Mouse (Mus musculus): Measurements from ENCODE around the gene Iqcn. TPM values are rescaled to one million over a fixed set of nuclear protein-coding genes. Genes with fewer than 3 reads are reported as not detected.

The Iqcn gene
- polyA plus RNA-seq, 1 experiment from 2014 or later = not detected

GRCm38 (mm10) chr8:70725792-70726447 is 22.7 kb downstream of the Iqcn start:
- 28% methylated on average over 14 of the region's 14 CpGs for WGBS
- Histone ChIP-seq H3K4me3 (replicated peaks) (no peak overlapping the region), H3K27ac (no peak overlapping the region), H3K27me3 (replicated peaks) (peaks cover 21% of the 10 kb centered on the region), H3K36me3 (no peaks in the 10 kb centered on the region), H3K9ac (no peak overlapping the region), H3K4me1 (replicated peaks) (peaks cover 11% of the 10 kb centered on the region; the same call in 1 of the 2 replicates), H3K4me2 (replicated peaks) (no peak overlapping the region), H3K9me3 (no peaks in the 10 kb centered on the region)
- ATAC-seq = no peak

DNA sequence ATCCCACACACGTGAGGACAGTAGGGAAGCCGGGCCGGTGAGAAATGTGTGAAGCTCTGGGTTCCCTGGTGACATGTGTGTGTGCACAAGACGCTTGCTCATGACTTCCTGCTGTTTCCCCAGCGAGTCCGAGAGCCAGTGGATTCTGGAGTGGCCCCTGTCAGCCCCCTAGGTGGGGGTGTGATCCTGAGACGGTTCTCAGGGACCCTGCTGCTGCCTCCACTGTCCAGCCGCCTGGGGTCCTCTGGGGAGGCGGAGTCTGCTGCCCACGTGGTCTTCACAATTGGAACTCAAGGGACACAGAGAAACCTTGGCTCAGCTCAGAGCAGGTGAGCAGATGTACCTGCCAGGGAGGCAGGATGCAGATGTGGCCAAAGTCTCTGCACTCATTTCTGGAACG is 23.5 kb downstream of the Iqcn start:
- peaks cover 21% of the 10 kb centered on the region for H3K27me3 ChIP-seq (replicated peaks)
- H3K36me3 ChIP-seq = no peaks in the 10 kb centered on the region
- ATAC-seq = no peak
- 52% methylated on average over 11 of the region's 11 CpGs for WGBS
- no peak overlapping the region for H3K27ac ChIP-seq
- H3K4me2 ChIP-seq (replicated peaks) = no peak overlapping the region
- H3K9ac ChIP-seq = no peak overlapping the region
- no peak overlapping the region for H3K4me3 ChIP-seq (replicated peaks)
- H3K9me3 ChIP-seq = no peaks in the 10 kb centered on the region
- H3K4me1 ChIP-seq (replicated peaks) = peaks cover 11% of the 10 kb centered on the region; the same call in 1 of the 2 replicates

DNA sequence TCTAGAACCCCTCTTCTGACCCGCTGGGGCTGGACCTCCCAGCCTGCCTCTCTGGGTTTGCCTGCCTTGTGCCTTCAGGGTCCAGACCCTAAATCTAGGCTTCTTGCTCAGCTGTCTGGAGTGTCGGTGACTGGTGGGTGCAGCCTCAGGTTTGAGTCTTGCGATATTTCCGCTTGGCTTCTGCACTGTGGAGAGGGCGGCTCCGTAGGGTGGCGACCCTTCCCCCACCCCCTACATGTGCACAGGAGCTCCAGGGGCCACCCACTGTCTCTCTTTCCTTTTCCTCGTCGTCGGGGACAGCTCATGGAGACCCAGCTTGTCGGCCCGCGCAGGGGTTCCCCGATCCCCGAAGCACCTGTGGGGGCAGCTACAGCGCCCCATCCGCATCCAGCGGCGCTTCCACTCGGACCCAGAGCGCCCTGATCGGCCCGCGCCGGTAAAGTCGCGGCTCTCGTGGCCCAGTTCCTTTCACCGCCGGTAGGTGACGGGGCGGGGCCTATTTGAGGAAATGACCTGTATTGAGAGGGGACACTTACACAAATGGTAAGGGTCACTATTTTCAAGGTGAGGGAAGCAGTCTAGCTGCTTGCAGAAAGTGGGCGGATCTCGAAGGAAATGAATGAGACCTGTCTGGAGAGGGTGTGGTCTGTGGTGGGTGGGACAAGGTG is 26.7 kb downstream of the Iqcn start:
- Histone ChIP-seq H3K4me2 (replicated peaks) (peak overlapping the region; percentile 74), H3K4me3 (replicated peaks) (peak overlapping the region; percentile 38), H3K36me3 (no peaks in the 10 kb centered on the region), H3K9me3 (no peaks in the 10 kb centered on the region), H3K27ac (no peak overlapping the region), H3K27me3 (replicated peaks) (peaks cover 21% of the 10 kb centered on the region), H3K9ac (peak overlapping the region; percentile 50), H3K4me1 (replicated peaks) (peaks cover 8% of the 10 kb centered on the region; the same call in 1 of the 2 replicates)
- WGBS = 2% methylated on average over 34 of the region's 34 CpGs
- ATAC-seq = peak; percentile 62

- H3K4me3 ChIP-seq (replicated peaks) = no peak overlapping the region
- H3K4me2 ChIP-seq (replicated peaks) = no peak overlapping the region
- H3K9ac ChIP-seq = no peak overlapping the region
- H3K36me3 ChIP-seq = no peaks in the 10 kb centered on the region
- ATAC-seq = no peak
- WGBS = 85% methylated on average over 4 of the region's 4 CpGs
- peaks cover 8% of the 10 kb centered on the region; the same call in 1 of the 2 replicates for H3K4me1 ChIP-seq (replicated peaks)
- H3K9me3 ChIP-seq = no peaks in the 10 kb centered on the region
- H3K27ac ChIP-seq = no peak overlapping the region
- peaks cover 20% of the 10 kb centered on the region for H3K27me3 ChIP-seq (replicated peaks)
Measured at GRCm38 (mm10) chr8:70730956-70731355, 27.7 kb downstream of the Iqcn start.

DNA sequence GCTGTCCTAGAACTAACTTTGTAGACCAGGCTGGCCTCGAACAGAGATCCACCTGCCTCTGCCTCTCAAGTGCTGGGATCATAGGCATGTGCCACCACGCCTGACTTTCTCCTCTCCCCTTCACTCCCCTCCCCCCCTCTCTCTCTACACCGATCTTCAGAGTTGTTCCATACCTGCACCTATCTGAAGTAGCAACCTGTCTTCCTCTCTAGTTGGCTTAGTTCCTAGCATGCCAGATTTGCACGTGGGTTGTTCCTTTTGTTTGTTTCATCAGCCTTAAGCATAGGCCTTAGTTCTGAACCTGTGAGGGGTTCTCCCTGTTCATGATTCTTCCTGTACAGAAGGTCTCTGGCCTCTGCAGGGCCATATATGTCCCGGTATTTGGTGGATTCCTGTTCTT is 34.4 kb downstream of the Iqcn start:
- Histone ChIP-seq H3K36me3 (no peaks in the 10 kb centered on the region), H3K4me1 (replicated peaks) (0 out of 2 replicates have a peak, but pooled peaks cover 3% of the 10 kb centered on the region), H3K9ac (no peak overlapping the region), H3K27ac (no peak overlapping the region), H3K9me3 (no peaks in the 10 kb centered on the region), H3K4me2 (replicated peaks) (no peak overlapping the region), H3K27me3 (replicated peaks) (peaks cover 18% of the 10 kb centered on the region), H3K4me3 (replicated peaks) (no peak overlapping the region)
- no peak for ATAC-seq
- 64% methylated on average over 5 of the region's 5 CpGs for WGBS

GRCm38 (mm10) chr8:70738211-70738610 is 35.0 kb downstream of the Iqcn start:
- Histone ChIP-seq H3K4me3 (replicated peaks) (no peak overlapping the region), H3K4me1 (replicated peaks) (peaks cover 8% of the 10 kb centered on the region), H3K27ac (no peak overlapping the region), H3K27me3 (replicated peaks) (peaks cover 23% of the 10 kb centered on the region), H3K36me3 (no peaks in the 10 kb centered on the region), H3K9me3 (no peaks in the 10 kb centered on the region), H3K9ac (no peak overlapping the region), H3K4me2 (replicated peaks) (no peak overlapping the region)
- ATAC-seq = no peak
- 64% methylated on average over 3 of the region's 3 CpGs for WGBS

DNA sequence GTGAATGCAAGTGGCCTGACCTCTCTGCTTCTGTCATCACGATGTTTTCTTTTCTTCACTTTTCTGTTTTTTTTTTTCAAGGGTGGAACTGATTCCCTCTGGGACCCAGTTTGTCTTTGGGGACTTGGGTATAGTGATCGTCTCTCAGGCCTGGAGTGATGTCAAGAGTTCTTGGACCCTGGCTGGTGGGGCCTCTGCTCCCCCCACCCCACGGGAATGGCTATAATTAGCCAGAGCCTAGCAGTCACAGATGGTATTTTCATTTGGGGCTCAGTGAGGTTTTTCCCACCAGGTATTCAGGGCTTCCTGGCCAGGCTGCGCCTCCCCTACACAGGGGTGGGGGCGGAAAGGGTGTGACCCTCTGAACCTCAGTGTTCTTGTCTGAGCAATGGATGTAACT is 38.4 kb downstream of the Iqcn start:
- H3K27me3 ChIP-seq (replicated peaks) = peaks cover 56% of the 10 kb centered on the region
- no peak overlapping the region for H3K4me3 ChIP-seq (replicated peaks)
- no peak overlapping the region for H3K27ac ChIP-seq
- peaks cover 17% of the 10 kb centered on the region for H3K4me1 ChIP-seq (replicated peaks)
- H3K4me2 ChIP-seq (replicated peaks) = no peak overlapping the region
- no peaks in the 10 kb centered on the region for H3K36me3 ChIP-seq
- H3K9ac ChIP-seq = no peak overlapping the region
- no peak for ATAC-seq
- H3K9me3 ChIP-seq = no peaks in the 10 kb centered on the region
- WGBS = 54% methylated on average over 5 of the region's 5 CpGs

- H3K4me3 ChIP-seq (replicated peaks) = no peak overlapping the region
- no peak overlapping the region for H3K4me2 ChIP-seq (replicated peaks)
- peaks cover 17% of the 10 kb centered on the region for H3K4me1 ChIP-seq (replicated peaks)
- H3K9me3 ChIP-seq = no peaks in the 10 kb centered on the region
- WGBS = 44% methylated on average over 11 of the region's 11 CpGs
- no peak overlapping the region for H3K9ac ChIP-seq
- H3K27me3 ChIP-seq (replicated peaks) = peaks cover 60% of the 10 kb centered on the region
- H3K27ac ChIP-seq = no peak overlapping the region
- no peak for ATAC-seq
- no peaks in the 10 kb centered on the region for H3K36me3 ChIP-seq
Measured at GRCm38 (mm10) chr8:70742176-70742575, 38.9 kb downstream of the Iqcn start.

GRCm38 (mm10) chr8:70742981-70743655 is 39.9 kb downstream of the Iqcn start:
- ATAC-seq = 0 out of 2 replicates have a peak, but pooled peaks have one; percentile 12

DNA sequence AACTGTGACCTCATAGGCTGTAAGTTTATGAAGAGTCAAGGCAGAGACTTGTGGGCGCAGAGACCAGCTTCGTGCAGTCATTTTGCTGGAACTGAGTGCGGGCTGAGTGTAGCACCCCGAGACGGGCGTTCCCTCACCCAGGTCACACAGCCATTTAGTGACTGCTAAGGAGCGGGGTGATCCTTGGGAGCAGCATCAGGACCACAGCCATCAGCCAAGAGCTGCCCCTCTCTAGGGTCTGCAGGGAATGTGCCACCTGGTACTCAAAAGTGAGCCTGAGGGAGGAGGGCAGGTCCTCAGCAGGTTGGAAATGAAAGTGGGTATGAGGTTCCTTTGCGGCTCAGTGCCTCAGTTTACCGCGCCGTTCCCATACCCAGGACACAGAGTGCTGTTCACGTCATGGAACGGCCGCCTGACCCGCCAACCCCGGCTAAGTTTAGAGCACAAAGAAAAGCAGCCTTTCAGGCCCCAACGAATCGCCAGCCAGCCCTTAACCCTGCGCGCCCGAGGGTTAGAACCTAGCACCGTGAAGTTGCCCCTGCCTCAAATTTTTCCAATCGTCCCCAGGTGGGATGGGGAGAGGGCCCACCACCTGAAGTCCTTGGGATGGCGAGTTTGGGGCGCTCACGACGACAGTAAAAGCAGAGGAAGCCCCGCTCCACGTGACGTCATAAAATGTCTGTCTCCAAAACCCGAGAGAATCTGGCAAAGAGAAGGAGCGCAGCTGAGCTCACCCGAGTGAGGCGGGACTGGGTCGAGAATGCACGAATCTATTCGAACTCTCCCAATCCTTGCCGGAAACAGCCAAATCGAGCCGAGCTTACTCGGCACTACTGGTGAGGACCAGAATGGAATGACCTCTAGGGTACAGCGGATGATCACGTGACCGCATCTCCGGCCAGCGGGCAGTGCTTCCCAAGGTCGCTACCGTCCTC is 40.7 kb downstream of the Iqcn start:
- ATAC-seq = 0 out of 2 replicates have a peak, but pooled peaks have one; percentile 11
- Histone ChIP-seq H3K27ac (no peak overlapping the region), H3K27me3 (replicated peaks) (peaks cover 72% of the 10 kb centered on the region), H3K9me3 (no peaks in the 10 kb centered on the region), H3K4me1 (replicated peaks) (peaks cover 17% of the 10 kb centered on the region), H3K4me3 (replicated peaks) (peak overlapping the region; percentile 15), H3K4me2 (replicated peaks) (peak overlapping the region; percentile 59), H3K36me3 (no peaks in the 10 kb centered on the region), H3K9ac (0 out of 2 replicates have a peak overlapping the region, but pooled peaks have one; percentile 18)
- 8% methylated on average over 48 of the region's 48 CpGs for whole genome bisulfite sequencing

More at GRCm38 (mm10) chr8:70742981-70743655, 39.9 kb downstream of the Iqcn start:
- H3K9me3 ChIP-seq = no peaks in the 10 kb centered on the region
- H3K27ac ChIP-seq = no peak overlapping the region
- no peaks in the 10 kb centered on the region for H3K36me3 ChIP-seq
- 6% methylated on average over 38 of the region's 38 CpGs for WGBS
- H3K4me2 ChIP-seq (replicated peaks) = peak overlapping the region; percentile 59
- peak overlapping the region; percentile 7; the same call in 1 of the 2 replicates for H3K4me3 ChIP-seq (replicated peaks)
- peaks cover 68% of the 10 kb centered on the region for H3K27me3 ChIP-seq (replicated peaks)
- 0 out of 2 replicates have a peak overlapping the region, but pooled peaks have one; percentile 10 for H3K9ac ChIP-seq
- H3K4me1 ChIP-seq (replicated peaks) = peaks cover 17% of the 10 kb centered on the region

DNA sequence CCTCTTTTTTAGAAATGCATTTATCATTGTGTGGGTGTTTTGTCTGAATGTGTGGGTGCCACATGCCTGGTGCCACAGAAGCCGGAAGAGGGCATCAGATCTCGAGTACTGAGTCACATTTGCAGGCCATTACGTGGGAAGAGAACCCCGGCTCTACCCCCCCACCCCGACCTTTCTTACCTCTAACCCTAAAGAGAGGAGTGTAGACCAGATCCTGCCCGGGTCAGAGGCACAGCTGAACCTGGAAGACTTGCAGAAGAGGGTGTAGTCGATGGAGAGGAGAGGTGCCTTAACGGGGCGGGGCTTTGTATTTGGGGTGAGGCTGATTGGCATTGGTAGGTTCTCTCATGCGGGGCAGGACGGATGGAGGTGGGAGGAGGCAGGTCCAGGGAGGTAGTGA is 41.5 kb downstream of the Iqcn start:
- H3K4me3 ChIP-seq (replicated peaks) = no peak overlapping the region
- no peak for ATAC-seq
- H3K9me3 ChIP-seq = no peaks in the 10 kb centered on the region
- no peak overlapping the region for H3K27ac ChIP-seq
- H3K4me2 ChIP-seq (replicated peaks) = peak overlapping the region; percentile 59; the same call in 1 of the 2 replicates
- H3K9ac ChIP-seq = no peak overlapping the region
- peaks cover 17% of the 10 kb centered on the region for H3K4me1 ChIP-seq (replicated peaks)
- H3K36me3 ChIP-seq = no peaks in the 10 kb centered on the region
- H3K27me3 ChIP-seq (replicated peaks) = peaks cover 76% of the 10 kb centered on the region
- WGBS = 48% methylated on average over 11 of the region's 11 CpGs
